Mouse (Mus musculus): Measurements from ENCODE around the gene Crisp2.

GRCm38 (mm10) chr17:40812259-40812658 lies 5.5 kb upstream of the Crisp2 start:
- no peak for TF ChIP-seq CTCF (IDR thresholded peaks at IDR 0.05)
- TF ChIP-seq EP300 (IDR thresholded peaks at IDR 0.05), result no peak

Measured in lung, postnatal 0 days (tissue).